Mouse (Mus musculus): ENCODE data around the gene Wdr20. TPM values are rescaled to one million over a fixed set of nuclear protein-coding genes. Genes with fewer than 3 reads are reported as not detected.
"Not testable (repeated sequence)": the region's sequence is repeated elsewhere in the genome, so short reads cannot be mapped to it uniquely, and the experiment has no call there.

The Wdr20 gene
- polyA plus RNA-seq, 1 experiment from 2014 or later = 23.6 TPM

- Histone ChIP-seq H3K4me1 (ENCODE audit: control insufficient read depth, insufficient read depth, low read length) (peaks cover 12% of the 10 kb centered on the region; the same call in 1 of the 2 replicates), H3K9me3 (ENCODE audit: control insufficient read depth, low read length) (no peaks in the 10 kb centered on the region), H3K4me3 (ENCODE audit: low read depth, low read length) (no peak overlapping the region), H3K36me3 (ENCODE audit: control insufficient read depth, insufficient read depth, low read length) (peaks cover 3% of the 10 kb centered on the region; the same call in 1 of the 2 replicates), H3K27me3 (ENCODE audit: control insufficient read depth, insufficient read depth, low read length) (no peaks in the 10 kb centered on the region), H3K27ac (ENCODE audit: low read depth, low read length) (no peak overlapping the region), H3K4me2 (ENCODE audit: low read depth) (no peak overlapping the region), H3K9ac (ENCODE audit: low read length) (no peak overlapping the region)
- DNase-seq (ENCODE audit: low spot score) = peak; percentile 4
- WGBS = 79% methylated on average over 5 of the region's 5 CpGs
- no peak for ATAC-seq (ENCODE audit: insufficient read depth, low FRiP score, low TSS enrichment)
Measured at GRCm38 (mm10) chr12:110697457-110697856, 40.3 kb upstream of the Wdr20 start.

GRCm38 (mm10) chr12:110698080-110698479, 39.7 kb upstream of the Wdr20 start:
- H3K4me2 ChIP-seq (ENCODE audit: low read depth) = no peak overlapping the region
- ATAC-seq (ENCODE audit: insufficient read depth, low FRiP score, low TSS enrichment) (no peak), DNase-seq (ENCODE audit: low spot score) (no peak)
- no peaks in the 10 kb centered on the region for H3K9me3 ChIP-seq (ENCODE audit: control insufficient read depth, low read length)
- no peaks in the 10 kb centered on the region for H3K27me3 ChIP-seq (ENCODE audit: control insufficient read depth, insufficient read depth, low read length)
- peaks cover 12% of the 10 kb centered on the region; the same call in 1 of the 2 replicates for H3K4me1 ChIP-seq (ENCODE audit: control insufficient read depth, insufficient read depth, low read length)
- no peak overlapping the region for H3K4me3 ChIP-seq (ENCODE audit: low read depth, low read length)
- no peaks in the 10 kb centered on the region; the same call in 1 of the 2 replicates for H3K36me3 ChIP-seq (ENCODE audit: control insufficient read depth, insufficient read depth, low read length)
- H3K9ac ChIP-seq (ENCODE audit: low read length) = no peak overlapping the region
- H3K27ac ChIP-seq (ENCODE audit: low read depth, low read length) = no peak overlapping the region
- 79% methylated on average over 1 of the region's 1 CpGs for WGBS

GRCm38 (mm10) chr12:110698523-110699170, 39.1 kb upstream of the Wdr20 start:
- Histone ChIP-seq H3K36me3 (ENCODE audit: control insufficient read depth, insufficient read depth, low read length) (no peaks in the 10 kb centered on the region), H3K4me2 (ENCODE audit: low read depth) (no peak overlapping the region), H3K27me3 (ENCODE audit: control insufficient read depth, insufficient read depth, low read length) (no peaks in the 10 kb centered on the region), H3K4me1 (ENCODE audit: control insufficient read depth, insufficient read depth, low read length) (peaks cover 12% of the 10 kb centered on the region; the same call in 1 of the 2 replicates), H3K27ac (ENCODE audit: low read depth, low read length) (no peak overlapping the region), H3K9ac (ENCODE audit: low read length) (no peak overlapping the region), H3K4me3 (ENCODE audit: low read depth, low read length) (no peak overlapping the region), H3K9me3 (ENCODE audit: control insufficient read depth, low read length) (no peaks in the 10 kb centered on the region)
- DNase-seq (ENCODE audit: low spot score) (peak; percentile 16), ATAC-seq (ENCODE audit: insufficient read depth, low FRiP score, low TSS enrichment) (no peak)
- WGBS = 41% methylated on average over 14 of the region's 15 CpGs

- 51% methylated on average over 2 of the region's 2 CpGs for WGBS
- H3K27ac ChIP-seq (ENCODE audit: low read depth, low read length) = no peak overlapping the region
Measured at GRCm38 (mm10) chr12:110699171-110699547, 38.6 kb upstream of the Wdr20 start.

GRCm38 (mm10) chr12:110700730-110701129, 37.0 kb upstream of the Wdr20 start:
- Histone ChIP-seq H3K9me3 (ENCODE audit: control insufficient read depth, low read length) (no peaks in the 10 kb centered on the region), H3K9ac (ENCODE audit: low read length) (no peak overlapping the region), H3K27me3 (ENCODE audit: control insufficient read depth, insufficient read depth, low read length) (no peaks in the 10 kb centered on the region), H3K4me1 (ENCODE audit: control insufficient read depth, insufficient read depth, low read length) (peaks cover 6% of the 10 kb centered on the region; the same call in 1 of the 2 replicates), H3K27ac (ENCODE audit: low read depth, low read length) (no peak overlapping the region), H3K4me3 (ENCODE audit: low read depth, low read length) (no peak overlapping the region), H3K4me2 (ENCODE audit: low read depth) (no peak overlapping the region), H3K36me3 (ENCODE audit: control insufficient read depth, insufficient read depth, low read length) (no peaks in the 10 kb centered on the region)
- WGBS = 63% methylated on average over 2 of the region's 2 CpGs
- DNase-seq (ENCODE audit: low spot score) (no peak), ATAC-seq (ENCODE audit: insufficient read depth, low FRiP score, low TSS enrichment) (no peak)

More at GRCm38 (mm10) chr12:110699171-110699547, 38.6 kb upstream of the Wdr20 start:
- Histone ChIP-seq H3K4me1 (ENCODE audit: control insufficient read depth, insufficient read depth, low read length) (peaks cover 12% of the 10 kb centered on the region; the same call in 1 of the 2 replicates), H3K4me3 (ENCODE audit: low read depth, low read length) (no peak overlapping the region), H3K9ac (ENCODE audit: low read length) (no peak overlapping the region), H3K27me3 (ENCODE audit: control insufficient read depth, insufficient read depth, low read length) (no peaks in the 10 kb centered on the region), H3K4me2 (ENCODE audit: low read depth) (no peak overlapping the region), H3K36me3 (ENCODE audit: control insufficient read depth, insufficient read depth, low read length) (no peaks in the 10 kb centered on the region), H3K9me3 (ENCODE audit: control insufficient read depth, low read length) (no peaks in the 10 kb centered on the region)
- ATAC-seq (ENCODE audit: insufficient read depth, low FRiP score, low TSS enrichment) (no peak), DNase-seq (ENCODE audit: low spot score) (peak; percentile 3)

- H3K36me3 ChIP-seq (ENCODE audit: control insufficient read depth, insufficient read depth, low read length); ATAC-seq (ENCODE audit: insufficient read depth, low FRiP score, low TSS enrichment); H3K4me3 ChIP-seq (ENCODE audit: low read depth, low read length); H3K9me3 ChIP-seq (ENCODE audit: control insufficient read depth, low read length); H3K4me1 ChIP-seq (ENCODE audit: control insufficient read depth, insufficient read depth, low read length); H3K9ac ChIP-seq (ENCODE audit: low read length); H3K27ac ChIP-seq (ENCODE audit: low read depth, low read length); H3K4me2 ChIP-seq (ENCODE audit: low read depth); DNase-seq (ENCODE audit: low spot score); H3K27me3 ChIP-seq (ENCODE audit: control insufficient read depth, insufficient read depth, low read length): not testable (repeated sequence)
- WGBS = 42% methylated on average over 3 of the region's 3 CpGs
Measured at GRCm38 (mm10) chr12:110701363-110701762, 36.4 kb upstream of the Wdr20 start.

GRCm38 (mm10) chr12:110702556-110702955, 35.2 kb upstream of the Wdr20 start, which contains the start of gene Hsp90aa1:
Gene Hsp90aa1 (minus strand): TSS chr12:110702728.
- H3K9me3 ChIP-seq (ENCODE audit: control insufficient read depth, low read length) = no peaks in the 10 kb centered on the region
- no peak for DNase-seq (ENCODE audit: low spot score)
- H3K4me1 ChIP-seq (ENCODE audit: control insufficient read depth, insufficient read depth, low read length) = no peaks in the 10 kb centered on the region
- no peaks in the 10 kb centered on the region for H3K36me3 ChIP-seq (ENCODE audit: control insufficient read depth, insufficient read depth, low read length)
- no peaks in the 10 kb centered on the region for H3K27me3 ChIP-seq (ENCODE audit: control insufficient read depth, insufficient read depth, low read length)
- H3K4me2 ChIP-seq (ENCODE audit: low read depth) = no peak within 1 kb of the TSS
- H3K9ac ChIP-seq (ENCODE audit: low read length) = no peak within 1 kb of the TSS
- H3K4me3 ChIP-seq (ENCODE audit: low read depth, low read length) = no peak within 1 kb of the TSS
- 47% methylated on average over 4 of the region's 4 CpGs for WGBS
- ATAC-seq (ENCODE audit: insufficient read depth, low FRiP score, low TSS enrichment) = no peak
- no peak within 1 kb of the TSS for H3K27ac ChIP-seq (ENCODE audit: low read depth, low read length)

GRCm38 (mm10) chr12:110703008-110703471, 34.7 kb upstream of the Wdr20 start:
- DNase-seq (ENCODE audit: low spot score) = peak; percentile 89
- WGBS = 31% methylated on average over 8 of the region's 8 CpGs
- Histone ChIP-seq H3K9ac (ENCODE audit: low read length) (no peak overlapping the region), H3K9me3 (ENCODE audit: control insufficient read depth, low read length) (no peaks in the 10 kb centered on the region), H3K4me1 (ENCODE audit: control insufficient read depth, insufficient read depth, low read length) (no peaks in the 10 kb centered on the region), H3K4me3 (ENCODE audit: low read depth, low read length) (no peak overlapping the region), H3K27ac (ENCODE audit: low read depth, low read length) (no peak overlapping the region), H3K36me3 (ENCODE audit: control insufficient read depth, insufficient read depth, low read length) (no peaks in the 10 kb centered on the region), H3K27me3 (ENCODE audit: control insufficient read depth, insufficient read depth, low read length) (no peaks in the 10 kb centered on the region), H3K4me2 (ENCODE audit: low read depth) (no peak overlapping the region)
- ATAC-seq (ENCODE audit: insufficient read depth, low FRiP score, low TSS enrichment) = 0 out of 2 replicates have a peak, but pooled peaks have one; percentile 51

GRCm38 (mm10) chr12:110703682-110704081, 34.1 kb upstream of the Wdr20 start:
- no peak overlapping the region for H3K9ac ChIP-seq (ENCODE audit: low read length)
- no peaks in the 10 kb centered on the region for H3K27me3 ChIP-seq (ENCODE audit: control insufficient read depth, insufficient read depth, low read length)
- no peak overlapping the region for H3K4me2 ChIP-seq (ENCODE audit: low read depth)
- no peak overlapping the region for H3K27ac ChIP-seq (ENCODE audit: low read depth, low read length)
- no peak overlapping the region for H3K4me3 ChIP-seq (ENCODE audit: low read depth, low read length)
- no peaks in the 10 kb centered on the region for H3K9me3 ChIP-seq (ENCODE audit: control insufficient read depth, low read length)
- WGBS = 74% methylated on average over 7 of the region's 7 CpGs
- ATAC-seq (ENCODE audit: insufficient read depth, low FRiP score, low TSS enrichment) (no peak), DNase-seq (ENCODE audit: low spot score) (no peak)
- no peaks in the 10 kb centered on the region for H3K36me3 ChIP-seq (ENCODE audit: control insufficient read depth, insufficient read depth, low read length)
- H3K4me1 ChIP-seq (ENCODE audit: control insufficient read depth, insufficient read depth, low read length) = no peaks in the 10 kb centered on the region
